Mouse (Mus musculus) neutrophil, adult 5-6 weeks (primary cell): Measurements from ENCODE around the gene Tmem120b. TPM values are rescaled to one million over a fixed set of nuclear protein-coding genes. Genes with fewer than 3 reads are reported as not detected.

Experiments
- ATAC-seq: fragments of 151-379, 151-347 bp; 2 replicates; pipeline ENCODE4 v1.8.0; 2017; ENCODE audit warnings: mild to moderate bottlenecking, moderate TSS enrichment; ENCODE audit not compliant: insufficient number of reproducible peaks, poor library complexity, low FRiP score, severe bottlenecking; ENCODE audit errors: extremely low read depth
- total RNA-seq: library from RNA; stranded (forward); fragments of 200-1000 nt; gene quantifications from 2 replicates; pipeline ENCODE4 v1.2.3, GENCODE M21; 2017

The Tmem120b gene
- total RNA-seq, 1 experiment from 2014 or later, result 2.0 TPM

GRCm38 (mm10) chr5:123117773-123118172 lies 49.6 kb downstream of the Tmem120b start:
- ATAC-seq, result no peak

GRCm38 (mm10) chr5:123118826-123119225 lies 50.6 kb downstream of the Tmem120b start:
- no peak for ATAC-seq

- no peak for ATAC-seq
Observed at GRCm38 (mm10) chr5:123120624-123121215, 52.5 kb downstream of the Tmem120b start.

GRCm38 (mm10) chr5:123122181-123122580 lies 54.0 kb downstream of the Tmem120b start:
- ATAC-seq, result no peak

GRCm38 (mm10) chr5:123125105-123125504 lies 56.9 kb downstream of the Tmem120b start:
- ATAC-seq, result no peak

GRCm38 (mm10) chr5:123125638-123126406 lies 57.6 kb downstream of the Tmem120b start:
- ATAC-seq, result peak; percentile 59

GRCm38 (mm10) chr5:123127031-123127430 lies 58.8 kb downstream of the Tmem120b start:
- ATAC-seq, result no peak

GRCm38 (mm10) chr5:123128426-123129169 lies 60.4 kb downstream of the Tmem120b start:
- peak; percentile 63 for ATAC-seq

- no peak for ATAC-seq
Observed at GRCm38 (mm10) chr5:123129170-123129757, 61.0 kb downstream of the Tmem120b start.

GRCm38 (mm10) chr5:123130030-123130813 lies 62.0 kb downstream of the Tmem120b start:
- ATAC-seq, result no peak

- no peak for ATAC-seq
Observed at GRCm38 (mm10) chr5:123130814-123131148, 62.6 kb downstream of the Tmem120b start.

GRCm38 (mm10) chr5:123132308-123133071 lies 64.3 kb downstream of the Tmem120b start, which contains the start of gene Rhof:
Gene Rhof (minus strand): TSS chr5:123132692.
- peak; percentile 45 for ATAC-seq

- peak; percentile 25; the same call in 1 of the 2 replicates for ATAC-seq
Observed at GRCm38 (mm10) chr5:123133083-123133783, 65.0 kb downstream of the Tmem120b start.

- ATAC-seq, result no peak
Observed at GRCm38 (mm10) chr5:123133784-123134143, 65.5 kb downstream of the Tmem120b start.

- ATAC-seq, result no peak
Observed at GRCm38 (mm10) chr5:123134186-123134874, 66.1 kb downstream of the Tmem120b start.

- no peak for ATAC-seq
Observed at GRCm38 (mm10) chr5:123134875-123135382, 66.7 kb downstream of the Tmem120b start.
